Mouse (Mus musculus): ENCODE results near the gene Col15a1.
A peak's percentile ranks its signal among the peaks of the same experiment; 100 is the strongest.

Col15a1 gene

GRCm38 (mm10) chr4:47303340-47303998 lies 95.5 kb downstream of the Col15a1 start:
- peak; percentile 67 for DNase-seq (ENCODE audit: low read depth, low spot score)

- peak; percentile 57 for DNase-seq (ENCODE audit: low read depth, low spot score)
These were observed 102.1 kb downstream of the Col15a1 start for GRCm38 (mm10) chr4:47309886-47310625.

GRCm38 (mm10) chr4:47310812-47311211 lies 102.9 kb downstream of the Col15a1 start:
- peak; percentile 61 for DNase-seq (ENCODE audit: low read depth, low spot score)

- no peak for DNase-seq (ENCODE audit: low read depth, low spot score)
These were observed 103.5 kb downstream of the Col15a1 start for GRCm38 (mm10) chr4:47311467-47311866.

- no peak for DNase-seq (ENCODE audit: low read depth, low spot score)
These were observed 104.0 kb downstream of the Col15a1 start for GRCm38 (mm10) chr4:47311929-47312328.

GRCm38 (mm10) chr4:47312676-47313075 lies 104.7 kb downstream of the Col15a1 start:
- DNase-seq (ENCODE audit: low read depth, low spot score): no peak

GRCm38 (mm10) chr4:47313710-47314410 lies 105.9 kb downstream of the Col15a1 start:
- peak; percentile 56 for DNase-seq (ENCODE audit: low read depth, low spot score)

GRCm38 (mm10) chr4:47315458-47315857 lies 107.5 kb downstream of the Col15a1 start:
- no peak for DNase-seq (ENCODE audit: low read depth, low spot score)

GRCm38 (mm10) chr4:47316432-47316831 lies 108.5 kb downstream of the Col15a1 start:
- DNase-seq (ENCODE audit: low read depth, low spot score): no peak

GRCm38 (mm10) chr4:47319561-47320321 lies 111.8 kb downstream of the Col15a1 start:
- DNase-seq (ENCODE audit: low read depth, low spot score): peak; percentile 81

GRCm38 (mm10) chr4:47322315-47322714 lies 114.4 kb downstream of the Col15a1 start:
- peak; percentile 90 for DNase-seq (ENCODE audit: low read depth, low spot score)

GRCm38 (mm10) chr4:47324206-47324605 lies 116.2 kb downstream of the Col15a1 start:
- DNase-seq (ENCODE audit: low read depth, low spot score): no peak

- DNase-seq (ENCODE audit: low read depth, low spot score): no peak
These were observed 119.8 kb downstream of the Col15a1 start for GRCm38 (mm10) chr4:47327782-47328181.

- DNase-seq (ENCODE audit: low read depth, low spot score): no peak
These were observed 121.3 kb downstream of the Col15a1 start for GRCm38 (mm10) chr4:47329285-47329684.

GRCm38 (mm10) chr4:47330378-47331052 lies 122.6 kb downstream of the Col15a1 start:
- DNase-seq (ENCODE audit: low read depth, low spot score): no peak

- no peak for DNase-seq (ENCODE audit: low read depth, low spot score)
These were observed 124.9 kb downstream of the Col15a1 start for GRCm38 (mm10) chr4:47332812-47333343.

- no peak for DNase-seq (ENCODE audit: low read depth, low spot score)
These were observed 125.6 kb downstream of the Col15a1 start for GRCm38 (mm10) chr4:47333541-47333940.

- no peak for DNase-seq (ENCODE audit: low read depth, low spot score)
These were observed 129.1 kb downstream of the Col15a1 start for GRCm38 (mm10) chr4:47336941-47337600.

GRCm38 (mm10) chr4:47342632-47343031 lies 134.7 kb downstream of the Col15a1 start:
- DNase-seq (ENCODE audit: low read depth, low spot score): no peak

- no peak for DNase-seq (ENCODE audit: low read depth, low spot score)
These were observed 139.1 kb downstream of the Col15a1 start for GRCm38 (mm10) chr4:47347022-47347421.

All from CD4-positive, CD25-positive, alpha-beta regulatory T cell, adult 2 months (primary cell).